Mouse (Mus musculus): ENCODE measurements around the gene Gm49403.

- TF ChIP-seq FLI1 (IDR thresholded peaks at IDR 0.05; ENCODE audit: low read length) (no peak), GATA1 (IDR thresholded peaks at IDR 0.05; ENCODE audit: borderline replicate concordance, low read length) (no peak)
Measured at GRCm38 (mm10) chr19:8853117-8853516, 30.6 kb upstream of the Gm49403 start.
